Mouse (Mus musculus): Measurements from ENCODE around the gene Lbhd2. TPM values are rescaled to one million over a fixed set of nuclear protein-coding genes. Genes with fewer than 3 reads are reported as not detected.

The Lbhd2 gene
- total RNA-seq, 2 experiments from 2014 or later, result not detected

- intact Hi-C loops (cut with DNase I; ENCODE audit: low total_unique reads), result no loop called here
- DNase-seq, result peak; percentile 70
Observed at GRCm38 (mm10) chr12:111401454-111402184, 5.0 kb upstream of the Lbhd2 start.

- no peak for DNase-seq
- intact Hi-C loops (cut with DNase I; ENCODE audit: low total_unique reads), result no loop called here
Observed at GRCm38 (mm10) chr12:111404880-111405279, 1.7 kb upstream of the Lbhd2 start.

GRCm38 (mm10) chr12:111409583-111409982 lies 3.0 kb downstream of the Lbhd2 start:
- DNase-seq, result no peak
- intact Hi-C loops (cut with DNase I; ENCODE audit: low total_unique reads), result no loop called here

GRCm38 (mm10) chr12:111411631-111412355 lies 5.2 kb downstream of the Lbhd2 start:
- intact Hi-C loops (cut with DNase I; ENCODE audit: low total_unique reads), result loop anchor here (5.0 kb wide), 1 partner anchor 139 kb away; the partner anchor contains the start of gene Amn
- no peak for DNase-seq

GRCm38 (mm10) chr12:111412581-111413284 lies 6.1 kb downstream of the Lbhd2 start:
- peak; percentile 38 for DNase-seq
- intact Hi-C loops (cut with DNase I; ENCODE audit: low total_unique reads), result loop anchor here (5.0 kb wide), 1 partner anchor 140 kb away; the partner anchor contains the start of gene Amn

- intact Hi-C loops (cut with DNase I; ENCODE audit: low total_unique reads), result loop anchor here (5.0 kb wide), 1 partner anchor 141 kb away; the partner anchor contains the start of gene Amn
- peak; percentile 92 for DNase-seq
Observed at GRCm38 (mm10) chr12:111413300-111413699, 6.7 kb downstream of the Lbhd2 start.

- DNase-seq, result no peak
- intact Hi-C loops (cut with DNase I; ENCODE audit: low total_unique reads), result no loop called here
Observed at GRCm38 (mm10) chr12:111416921-111417779, 10.5 kb downstream of the Lbhd2 start, which contains the start of gene Exoc3l4. TSS of gene Exoc3l4 (plus strand) at chr12:111417017.

GRCm38 (mm10) chr12:111419918-111420317 lies 13.3 kb downstream of the Lbhd2 start:
- DNase-seq, result no peak
- intact Hi-C loops (cut with DNase I; ENCODE audit: low total_unique reads), result no loop called here

GRCm38 (mm10) chr12:111420946-111421709 lies 14.5 kb downstream of the Lbhd2 start:
- DNase-seq, result no peak
- intact Hi-C loops (cut with DNase I; ENCODE audit: low total_unique reads), result no loop called here

GRCm38 (mm10) chr12:111422852-111423251 lies 16.2 kb downstream of the Lbhd2 start:
- intact Hi-C loops (cut with DNase I; ENCODE audit: low total_unique reads), result no loop called here
- DNase-seq, result no peak

- intact Hi-C loops (cut with DNase I; ENCODE audit: low total_unique reads), result no loop called here
Observed at GRCm38 (mm10) chr12:111423570-111424129, 17.0 kb downstream of the Lbhd2 start.

GRCm38 (mm10) chr12:111424547-111424946 lies 17.9 kb downstream of the Lbhd2 start:
- no peak for DNase-seq
- intact Hi-C loops (cut with DNase I; ENCODE audit: low total_unique reads), result no loop called here

More at GRCm38 (mm10) chr12:111423570-111424129, 17.0 kb downstream of the Lbhd2 start:
- DNase-seq, result no peak

- intact Hi-C loops (cut with DNase I; ENCODE audit: low total_unique reads), result no loop called here
- peak; percentile 87 for DNase-seq
Observed at GRCm38 (mm10) chr12:111425258-111425657, 18.6 kb downstream of the Lbhd2 start.

GRCm38 (mm10) chr12:111425789-111426460 lies 19.3 kb downstream of the Lbhd2 start:
- peak; percentile 89 for DNase-seq
- intact Hi-C loops (cut with DNase I; ENCODE audit: low total_unique reads), result no loop called here

GRCm38 (mm10) chr12:111427438-111428113 lies 21.0 kb downstream of the Lbhd2 start:
- DNase-seq, result no peak
- intact Hi-C loops (cut with DNase I; ENCODE audit: low total_unique reads), result loop anchor here (2.0 kb wide), 1 partner anchor 31 kb away; no protein-coding TSS in a partner anchor

GRCm38 (mm10) chr12:111428364-111428763 lies 21.8 kb downstream of the Lbhd2 start:
- intact Hi-C loops (cut with DNase I; ENCODE audit: low total_unique reads), result loop anchor here (2.0 kb wide), 1 partner anchor 30 kb away; no protein-coding TSS in a partner anchor
- DNase-seq, result no peak

Data from gastrocnemius, postnatal 14 days (tissue).